13 mouse cellular contexts compared by ENCODE assay signal in genomic region chr11:24083076-24083405, GRCm38 (mm10). TPM values are rescaled to one million over a fixed set of nuclear protein-coding genes. Genes with fewer than 3 reads are reported as not detected.
DNase-seq lines count a peak whose midpoint lies in the region; ATAC-seq and TF ChIP-seq lines count a peak whose summit lies in the region.
"Had no signal": no experiment of that assay in that cellular context is flagged by ENCODE, and none has a peak within 500 bp of the region (broad histone marks: within the 10 kb centered on the region; RNA-seq: fewer than 3 reads in every experiment).

No protein-coding gene starts in this region.

- no peak for TF ChIP-seq CTCF in heart, adult 2 months (IDR thresholded peaks at IDR 0.05)

- 53% methylated on average over 1 of the region's 1 CpGs for WGBS in heart, embryonic 13.5 days
- WGBS in heart, adult 2 months, result 75% methylated on average over 1 of the region's 1 CpGs
- 55% methylated on average over 1 of the region's 1 CpGs for WGBS in embryonic facial prominence, embryonic 10.5 days
- 27% methylated on average over 1 of the region's 1 CpGs for WGBS in hindbrain, embryonic 15.5 days
- 31% methylated on average over 1 of the region's 1 CpGs for WGBS in midbrain, embryonic 14.5 days

- H3K4me3 ChIP-seq in heart, embryonic 13.5 days, result 0 out of 2 replicates have a peak overlapping the region, but pooled peaks have one; percentile 9
- H3K4me3 ChIP-seq in heart, adult 2 months, result no peak overlapping the region
- peak overlapping the region; percentile 88 for H3K4me3 ChIP-seq in embryonic facial prominence, embryonic 10.5 days
- H3K4me3 ChIP-seq in hindbrain, embryonic 15.5 days, result peak overlapping the region; percentile 76
- H3K4me3 ChIP-seq in midbrain, embryonic 14.5 days (replicated peaks; ENCODE audit: low read depth, low read length), result peak overlapping the region; percentile 67

- peak overlapping the region; percentile 92 for H3K4me2 ChIP-seq in heart, embryonic 13.5 days
- H3K4me2 ChIP-seq in hindbrain, embryonic 15.5 days, result peak overlapping the region; percentile 93
- H3K4me2 ChIP-seq in midbrain, embryonic 14.5 days (ENCODE audit: low read length), result peak overlapping the region; percentile 99

- H3K27ac ChIP-seq in heart, embryonic 13.5 days (replicated peaks), result 0 out of 2 replicates have a peak overlapping the region, but pooled peaks have one; percentile 9
- H3K27ac ChIP-seq in heart, adult 2 months, result no peak overlapping the region
- H3K27ac ChIP-seq in embryonic facial prominence, embryonic 10.5 days (replicated peaks), result no peak overlapping the region
- H3K27ac ChIP-seq in hindbrain, embryonic 15.5 days (replicated peaks), result peak overlapping the region; percentile 76
- peak overlapping the region; percentile 96 for H3K27ac ChIP-seq in midbrain, embryonic 14.5 days (replicated peaks; ENCODE audit: low read depth, low read length)

- no peaks in the 10 kb centered on the region for H3K27me3 ChIP-seq in heart, embryonic 13.5 days (replicated peaks)
- H3K27me3 ChIP-seq in heart, adult 2 months (ENCODE audit: control insufficient read depth, insufficient read depth, low read length), result peaks cover 10% of the 10 kb centered on the region
- peaks cover 19% of the 10 kb centered on the region for H3K27me3 ChIP-seq in embryonic facial prominence, embryonic 10.5 days (replicated peaks; ENCODE audit: low read depth, poor library complexity, severe bottlenecking)
- no peaks in the 10 kb centered on the region for H3K27me3 ChIP-seq in hindbrain, embryonic 15.5 days
- no peaks in the 10 kb centered on the region for H3K27me3 ChIP-seq in midbrain, embryonic 14.5 days (ENCODE audit: control insufficient read depth, insufficient read depth, low read length)

- TF ChIP-seq POLR2A in heart, adult 2 months (IDR thresholded peaks at IDR 0.05; ENCODE audit: insufficient read depth, low read depth, low read length), result no peak

- ATAC-seq in heart, embryonic 13.5 days (ENCODE audit: extremely low read depth, insufficient number of reproducible peaks, low FRiP score, low TSS enrichment), result no peak
- ATAC-seq in hindbrain, embryonic 15.5 days (ENCODE audit: low FRiP score, low read depth), result no peak
- ATAC-seq in midbrain, embryonic 14.5 days (ENCODE audit: low FRiP score, low TSS enrichment), result no peak

- H3K79me2 ChIP-seq in heart, adult 2 months (replicated peaks; ENCODE audit: control insufficient read depth, insufficient read depth, low read length), result no peaks in the 10 kb centered on the region

- H3K36me3 ChIP-seq in heart, embryonic 13.5 days, result peaks cover 30% of the 10 kb centered on the region
- H3K36me3 ChIP-seq in heart, adult 2 months (ENCODE audit: control insufficient read depth, insufficient read depth, low read length), result no peaks in the 10 kb centered on the region
- peaks cover 31% of the 10 kb centered on the region for H3K36me3 ChIP-seq in embryonic facial prominence, embryonic 10.5 days (replicated peaks)
- peaks cover 13% of the 10 kb centered on the region for H3K36me3 ChIP-seq in hindbrain, embryonic 15.5 days
- H3K36me3 ChIP-seq in midbrain, embryonic 14.5 days (ENCODE audit: control insufficient read depth, insufficient read depth, low read length), result peaks cover 28% of the 10 kb centered on the region

- H3K9ac ChIP-seq in heart, embryonic 13.5 days, result peak overlapping the region; percentile 12; the same call in 1 of the 2 replicates
- H3K9ac ChIP-seq in heart, adult 2 months (ENCODE audit: low read depth, low read length), result no peak overlapping the region
- peak overlapping the region; percentile 22 for H3K9ac ChIP-seq in hindbrain, embryonic 15.5 days
- peak overlapping the region; percentile 57 for H3K9ac ChIP-seq in midbrain, embryonic 14.5 days (replicated peaks; ENCODE audit: low read length)

- no peaks in the 10 kb centered on the region for H3K9me3 ChIP-seq in heart, embryonic 13.5 days
- H3K9me3 ChIP-seq in embryonic facial prominence, embryonic 10.5 days, result no peaks in the 10 kb centered on the region
- no peaks in the 10 kb centered on the region for H3K9me3 ChIP-seq in hindbrain, embryonic 15.5 days
- no peaks in the 10 kb centered on the region for H3K9me3 ChIP-seq in midbrain, embryonic 14.5 days (ENCODE audit: control insufficient read depth, low read length)

- DNase-seq in heart, adult 2 months, result no peak
- no peak for DNase-seq in embryonic facial prominence, embryonic 10.5 days (ENCODE audit: low spot score)
- DNase-seq in midbrain, embryonic 14.5 days, result no peak
- no peak for DNase-seq in urinary bladder, postnatal 14 days (ENCODE audit: low spot score)
- no peak for DNase-seq in adrenal gland, postnatal 4 days (ENCODE audit: low spot score in 2 of 2)
- DNase-seq in gastrocnemius, postnatal 4 days (ENCODE audit: low spot score in 2 of 2), result no peak
- DNase-seq: B cell, adult 2 months; cerebellum, adult 18-20 months; gastrocnemius, postnatal 25 days; lung, postnatal 4 days had no signal

- intact Hi-C loops in heart, adult 2 months (cut with DNase I), result loop anchor here (10.0 kb wide), 1 partner anchor 162 kb away; no protein-coding TSS in a partner anchor

- peaks cover 45% of the 10 kb centered on the region for H3K4me1 ChIP-seq in heart, embryonic 13.5 days
- peaks cover 3% of the 10 kb centered on the region for H3K4me1 ChIP-seq in heart, adult 2 months (ENCODE audit: control insufficient read depth, insufficient read depth, low read length)
- peaks cover 53% of the 10 kb centered on the region for H3K4me1 ChIP-seq in embryonic facial prominence, embryonic 10.5 days
- peaks cover 49% of the 10 kb centered on the region for H3K4me1 ChIP-seq in hindbrain, embryonic 15.5 days (replicated peaks)
- H3K4me1 ChIP-seq in midbrain, embryonic 14.5 days (ENCODE audit: control insufficient read depth, insufficient read depth, low read length), result peaks cover 39% of the 10 kb centered on the region

- TF ChIP-seq EP300 in heart, adult 2 months (IDR thresholded peaks at IDR 0.05; ENCODE audit: insufficient read depth, low read depth, low read length), result no peak

RNA-seq across cellular contexts. Expression of gene Bcl11a, which starts 5.2 kb away (rescaled TPM):
- 15.3 and 15.9 TPM in 2 replicates for polyA plus RNA-seq in heart, embryonic 13.5 days (2015; fragmentation: Nextera tagmentation; extraction: Ambion mirVana)
- total RNA-seq in heart, adult 2 months (2021), result 1 to 10 TPM; 2.4 to 4.2 TPM
- polyA plus RNA-seq in heart, adult 2 months (2012; rRNA removed), result 1.1 and 1.7 TPM in 2 replicates
- 47.0 and 62.4 TPM in 2 replicates for polyA plus RNA-seq in embryonic facial prominence, embryonic 10.5 days (2016; fragmentation: Nextera tagmentation; extraction: Ambion mirVana)
- polyA plus RNA-seq in hindbrain, embryonic 15.5 days (2015; fragmentation: Nextera tagmentation; extraction: Ambion mirVana), result 93.1 and 116 TPM in 2 replicates
- polyA plus RNA-seq in midbrain, embryonic 14.5 days (2014; fragmentation: Nextera tagmentation; extraction: Ambion mirVana), result 117 and 121 TPM in 2 replicates
- 1 to 10 TPM; 5.9 to 7.8 TPM for total RNA-seq in adrenal gland, postnatal 4 days (2021)
- under 1 TPM; 0.67 to 0.83 TPM for total RNA-seq in gastrocnemius, postnatal 4 days (2021)

RNA-seq across cellular contexts. Expression of gene A830031A19Rik, which starts 8.2 kb away (rescaled TPM):
- polyA plus RNA-seq in heart, embryonic 13.5 days (2015; fragmentation: Nextera tagmentation; extraction: Ambion mirVana), result not detected in 2 replicates
- not detected for total RNA-seq in heart, adult 2 months (2021)
- not detected in 2 replicates for polyA plus RNA-seq in heart, adult 2 months (2012; rRNA removed)
- polyA plus RNA-seq in embryonic facial prominence, embryonic 10.5 days (2016; fragmentation: Nextera tagmentation; extraction: Ambion mirVana), result not detected in 2 replicates
- not detected in 2 replicates for polyA plus RNA-seq in hindbrain, embryonic 15.5 days (2015; fragmentation: Nextera tagmentation; extraction: Ambion mirVana)
- polyA plus RNA-seq in midbrain, embryonic 14.5 days (2014; fragmentation: Nextera tagmentation; extraction: Ambion mirVana), result 0.40 TPM in 1 of 2 replicates, not detected in the other
- total RNA-seq in adrenal gland, postnatal 4 days (2021), result not detected
- not detected for total RNA-seq in gastrocnemius, postnatal 4 days (2021)
- total RNA-seq: gastrocnemius, postnatal 25 days had no signal
- polyA plus RNA-seq: large intestine, adult 2 months had no signal

Comparison
In these comparisons a context has a peak if more than half of its experiments do, and no peak if none do; other contexts are left out.
1. H3K27ac ChIP-seq: peak in heart, embryonic 13.5 days (single experiment), hindbrain, embryonic 15.5 days (single experiment) and midbrain, embryonic 14.5 days (single experiment); none in heart, adult 2 months (single experiment) and embryonic facial prominence, embryonic 10.5 days (single experiment).
2. Peak in every context shown above with its lines, with median percentiles within 50 percentile points of each other: H3K4me2 ChIP-seq.